Mouse (Mus musculus): ENCODE measurements around the gene H2-M10.5.
"Not testable (repeated sequence)": the region's sequence is repeated elsewhere in the genome, so short reads cannot be mapped to it uniquely, and the experiment has no call there.

DNA sequence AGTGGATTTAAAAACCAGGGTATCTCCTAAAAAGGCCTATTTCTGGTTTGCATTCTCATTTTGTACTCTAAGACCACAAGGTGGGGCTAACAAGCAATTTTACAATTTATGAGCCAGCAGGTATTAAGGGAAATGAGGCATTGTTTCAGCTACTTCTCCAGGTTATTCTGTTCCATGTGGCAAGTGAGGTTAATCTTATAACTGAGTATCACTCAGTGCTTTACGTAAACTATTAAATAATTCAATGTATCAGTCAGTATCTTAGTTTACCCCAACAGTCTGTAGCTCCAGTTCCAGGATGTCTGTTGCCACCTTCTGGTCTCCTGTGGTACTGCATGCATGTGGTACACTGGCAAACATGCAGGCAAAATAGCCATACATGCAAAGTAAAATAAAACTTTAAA is 13.8 kb downstream of the H2-M10.5 start:
- TF ChIP-seq CTCF (IDR thresholded peaks at IDR 0.05), result peak; percentile 93
- TF ChIP-seq EP300 (IDR thresholded peaks at IDR 0.05; ENCODE audit: insufficient read depth, low read depth, low read length), result not testable (repeated sequence)
